In genomic region chr9:35312516-35312915, GRCm38 (mm10) we compare ENCODE assay signal across 11 mouse cellular contexts. TPM values are rescaled to one million over a fixed set of nuclear protein-coding genes. Genes with fewer than 3 reads are reported as not detected.
DNase-seq lines count a peak whose midpoint lies in the region; ATAC-seq and TF ChIP-seq lines count a peak whose summit lies in the region.
"Had no signal": no experiment of that assay in that cellular context is flagged by ENCODE, and none has a peak within 500 bp of the region (broad histone marks: within the 10 kb centered on the region; RNA-seq: fewer than 3 reads in every experiment).

No protein-coding gene starts in this region.

- peak overlapping the region; percentile 22; the same call in 1 of the 2 replicates for H3K27ac ChIP-seq in stomach, embryonic 14.5 days (ENCODE audit: low read length)
- H3K27ac ChIP-seq in stomach, postnatal 0 days (replicated peaks), result no peak overlapping the region

- H3K27me3 ChIP-seq in stomach, embryonic 14.5 days (ENCODE audit: control insufficient read depth, insufficient read depth, low read length), result no peaks in the 10 kb centered on the region
- no peaks in the 10 kb centered on the region for H3K27me3 ChIP-seq in stomach, postnatal 0 days (ENCODE audit: control insufficient read depth, insufficient read depth, low read length)

- no peak for TF ChIP-seq EP300 in stomach, postnatal 0 days (optimal IDR thresholded peaks at IDR 0.05)

- intact Hi-C loops in heart, postnatal 14 days (cut with DNase I), result no loop called here

- ATAC-seq in stomach, embryonic 14.5 days (ENCODE audit: insufficient number of reproducible peaks, insufficient read depth, low FRiP score, low read depth), result no peak
- ATAC-seq in stomach, postnatal 0 days (ENCODE audit: low FRiP score, low TSS enrichment), result no peak
- ATAC-seq in megakaryocyte-erythroid progenitor cell, adult 5-6 weeks (replicated peaks; ENCODE audit: low FRiP score, low TSS enrichment, poor library complexity, severe bottlenecking), result no peak
- ATAC-seq: inflammation-experienced regulatory T-cells, adult 6 months had no signal

- TF ChIP-seq CTCF in stomach, postnatal 0 days (IDR thresholded peaks at IDR 0.05; ENCODE audit: low read depth), result no peak

- H3K9ac ChIP-seq in stomach, embryonic 14.5 days (replicated peaks; ENCODE audit: low read depth, low read length), result no peak overlapping the region
- no peak overlapping the region for H3K9ac ChIP-seq in stomach, postnatal 0 days (ENCODE audit: low read length)

- DNase-seq in adrenal gland, postnatal 25 days, result peak; percentile 17
- no peak for DNase-seq in adrenal gland, postnatal 4 days (ENCODE audit: low spot score in 2 of 2)
- no peak for DNase-seq in stomach, postnatal 0 days (ENCODE audit: low spot score)
- peak; percentile 65 to 81 for DNase-seq in heart, postnatal 14 days
- peak; percentile 45 to 78 for DNase-seq in urinary bladder, postnatal 36 days (ENCODE audit: low spot score in 2 of 2)
- no peak for DNase-seq in layer of hippocampus, postnatal 36 days
- DNase-seq: thymus, postnatal 14 days had no signal

- 53% methylated on average over 3 of the region's 3 CpGs for WGBS in stomach, embryonic 14.5 days
- 41% methylated on average over 3 of the region's 3 CpGs for WGBS in stomach, postnatal 0 days

- H3K4me3 ChIP-seq in stomach, embryonic 14.5 days (ENCODE audit: low read depth, low read length), result no peak overlapping the region
- no peak overlapping the region for H3K4me3 ChIP-seq in stomach, postnatal 0 days (ENCODE audit: low read depth, low read length)
- H3K4me3 ChIP-seq: erythroblast, embryonic 14.5 days had no signal

- H3K4me1 ChIP-seq in stomach, embryonic 14.5 days (ENCODE audit: control insufficient read depth, insufficient read depth, low read length), result peaks cover 21% of the 10 kb centered on the region
- peaks cover 4% of the 10 kb centered on the region for H3K4me1 ChIP-seq in stomach, postnatal 0 days (replicated peaks; ENCODE audit: control insufficient read depth, insufficient read depth)

- H3K36me3 ChIP-seq in stomach, embryonic 14.5 days (ENCODE audit: control insufficient read depth, insufficient read depth, low read length), result no peaks in the 10 kb centered on the region
- H3K36me3 ChIP-seq in stomach, postnatal 0 days (ENCODE audit: control insufficient read depth, insufficient read depth, low read length), result no peaks in the 10 kb centered on the region

- H3K4me2 ChIP-seq in stomach, embryonic 14.5 days (replicated peaks; ENCODE audit: low read depth, low read length), result no peak overlapping the region
- no peak overlapping the region for H3K4me2 ChIP-seq in stomach, postnatal 0 days (replicated peaks; ENCODE audit: low read depth)

- H3K9me3 ChIP-seq in stomach, embryonic 14.5 days (ENCODE audit: control insufficient read depth, low read depth, low read length), result no peaks in the 10 kb centered on the region
- H3K9me3 ChIP-seq in stomach, postnatal 0 days (ENCODE audit: control insufficient read depth, low read length), result no peaks in the 10 kb centered on the region

RNA-seq across cellular contexts. Expression of gene Rpusd4, which starts 44.9 kb away (rescaled TPM):
- total RNA-seq in adrenal gland, postnatal 25 days (2021), result 18.1 and 19.8 TPM in 2 replicates
- total RNA-seq in adrenal gland, postnatal 4 days (2021), result 10 to 100 TPM; 17.8 to 18.7 TPM
- 28.2 and 30.5 TPM in 2 replicates for polyA plus RNA-seq in stomach, embryonic 14.5 days (2014; fragmentation: Nextera tagmentation; extraction: Ambion mirVana)
- polyA plus RNA-seq in stomach, postnatal 0 days (2015; fragmentation: Nextera tagmentation; extraction: Ambion mirVana), result 15.1 and 16.0 TPM in 2 replicates
- 10 to 100 TPM; 10.8 to 10.9 TPM for total RNA-seq in heart, postnatal 14 days (2021)
- 10 to 100 TPM; 11.8 to 12.0 TPM for total RNA-seq in layer of hippocampus, postnatal 36 days (2021)
- 31.0 and 47.2 TPM in 2 replicates for total RNA-seq in megakaryocyte-erythroid progenitor cell, adult 5-6 weeks (2014; fragmentation: Nextera tagmentation)
- 13.9 and 21.5 TPM in 2 replicates for total RNA-seq in megakaryocyte-erythroid progenitor cell, adult 5-6 weeks (2017)

RNA-seq across cellular contexts. Expression of gene Fam118b, which starts 44.9 kb away (rescaled TPM):
- total RNA-seq in adrenal gland, postnatal 25 days (2021), result 12.7 and 13.6 TPM in 2 replicates
- total RNA-seq in adrenal gland, postnatal 4 days (2021), result 10 to 100 TPM; 12.8 to 13.3 TPM
- 34.1 and 36.6 TPM in 2 replicates for polyA plus RNA-seq in stomach, embryonic 14.5 days (2014; fragmentation: Nextera tagmentation; extraction: Ambion mirVana)
- 23.6 and 24.0 TPM in 2 replicates for polyA plus RNA-seq in stomach, postnatal 0 days (2015; fragmentation: Nextera tagmentation; extraction: Ambion mirVana)
- 10 to 100 TPM; 15.4 to 16.8 TPM for total RNA-seq in heart, postnatal 14 days (2021)
- total RNA-seq in layer of hippocampus, postnatal 36 days (2021), result 10 to 100 TPM; 28.7 to 33.9 TPM
- 24.7 and 34.1 TPM in 2 replicates for total RNA-seq in megakaryocyte-erythroid progenitor cell, adult 5-6 weeks (2014; fragmentation: Nextera tagmentation)
- total RNA-seq in megakaryocyte-erythroid progenitor cell, adult 5-6 weeks (2017), result 8.7 and 16.5 TPM in 2 replicates

Comparison
In these comparisons a context has a peak if more than half of its experiments do, and no peak if none do; other contexts are left out.
1. DNase-seq: peak in adrenal gland, postnatal 25 days (single experiment), heart, postnatal 14 days (2 of 2) and urinary bladder, postnatal 36 days (2 of 2); none in adrenal gland, postnatal 4 days (0 of 2), stomach, postnatal 0 days (single experiment) and layer of hippocampus, postnatal 36 days (0 of 2).